Mouse (Mus musculus): ENCODE measurements around the gene Artn. TPM values are rescaled to one million over a fixed set of nuclear protein-coding genes. Genes with fewer than 3 reads are reported as not detected.

Artn gene
- total RNA-seq, 2 experiments from 2014 or later = 0.31 TPM

- DNase-seq = no peak
- intact Hi-C loops (cut with DNase I; ENCODE audit: low total_unique reads) = no loop called here
Measured at GRCm38 (mm10) chr4:117896031-117896430, 33.5 kb downstream of the Artn start.

GRCm38 (mm10) chr4:117895339-117895738, 34.2 kb downstream of the Artn start:
- no peak for DNase-seq
- intact Hi-C loops (cut with DNase I; ENCODE audit: low total_unique reads) = no loop called here

- intact Hi-C loops (cut with DNase I; ENCODE audit: low total_unique reads) = no loop called here
- no peak for DNase-seq
Measured at GRCm38 (mm10) chr4:117894601-117895000, 35.0 kb downstream of the Artn start.

- intact Hi-C loops (cut with DNase I; ENCODE audit: low total_unique reads) = no loop called here
- no peak for DNase-seq
Measured at GRCm38 (mm10) chr4:117893376-117893775, 36.2 kb downstream of the Artn start.

GRCm38 (mm10) chr4:117891738-117892161, 37.8 kb downstream of the Artn start, which contains the start of gene Dph2:
TSS of gene Dph2 (minus strand) at chr4:117892032.
- intact Hi-C loops (cut with DNase I; ENCODE audit: low total_unique reads) = no loop called here
- peak; percentile 73 for DNase-seq

- DNase-seq = no peak
- intact Hi-C loops (cut with DNase I; ENCODE audit: low total_unique reads) = no loop called here
Measured at GRCm38 (mm10) chr4:117890750-117891149, 38.8 kb downstream of the Artn start.

- intact Hi-C loops (cut with DNase I; ENCODE audit: low total_unique reads) = no loop called here
Measured at GRCm38 (mm10) chr4:117890031-117890430, 39.5 kb downstream of the Artn start.

GRCm38 (mm10) chr4:117889471-117889870, 40.1 kb downstream of the Artn start:
- intact Hi-C loops (cut with DNase I; ENCODE audit: low total_unique reads) = no loop called here
- DNase-seq = no peak

More at GRCm38 (mm10) chr4:117890031-117890430, 39.5 kb downstream of the Artn start:
- no peak for DNase-seq

- no peak for DNase-seq
- intact Hi-C loops (cut with DNase I; ENCODE audit: low total_unique reads) = no loop called here
Measured at GRCm38 (mm10) chr4:117887920-117888319, 41.6 kb downstream of the Artn start.

- intact Hi-C loops (cut with DNase I; ENCODE audit: low total_unique reads) = no loop called here
- DNase-seq = peak; percentile 94
Measured at GRCm38 (mm10) chr4:117887133-117887532, 42.4 kb downstream of the Artn start, which contains the start of gene Atp6v0b. TSS of gene Atp6v0b (minus strand) at chr4:117887333.

- intact Hi-C loops (cut with DNase I; ENCODE audit: low total_unique reads) = no loop called here
Measured at GRCm38 (mm10) chr4:117886644-117887043, 42.9 kb downstream of the Artn start.

GRCm38 (mm10) chr4:117885994-117886393, 43.6 kb downstream of the Artn start:
- intact Hi-C loops (cut with DNase I; ENCODE audit: low total_unique reads) = no loop called here
- no peak for DNase-seq

More at GRCm38 (mm10) chr4:117886644-117887043, 42.9 kb downstream of the Artn start:
- no peak for DNase-seq

- intact Hi-C loops (cut with DNase I; ENCODE audit: low total_unique reads) = no loop called here
Measured at GRCm38 (mm10) chr4:117885093-117885492, 44.5 kb downstream of the Artn start.

GRCm38 (mm10) chr4:117884146-117884545, 45.4 kb downstream of the Artn start:
- no peak for DNase-seq
- intact Hi-C loops (cut with DNase I; ENCODE audit: low total_unique reads) = no loop called here

More at GRCm38 (mm10) chr4:117885093-117885492, 44.5 kb downstream of the Artn start:
- DNase-seq = no peak

GRCm38 (mm10) chr4:117882701-117883691, 46.6 kb downstream of the Artn start, which contains the start of gene B4galt2:
TSS of gene B4galt2 (minus strand) at chr4:117883487.
- intact Hi-C loops (cut with DNase I; ENCODE audit: low total_unique reads) = no loop called here
- DNase-seq = peak; percentile 68

GRCm38 (mm10) chr4:117878703-117879102, 50.9 kb downstream of the Artn start:
- intact Hi-C loops (cut with DNase I; ENCODE audit: low total_unique reads) = no loop called here
- no peak for DNase-seq

GRCm38 (mm10) chr4:117878301-117878700, 51.3 kb downstream of the Artn start:
- intact Hi-C loops (cut with DNase I; ENCODE audit: low total_unique reads) = no loop called here

More at GRCm38 (mm10) chr4:117878301-117878700, 51.3 kb downstream of the Artn start:
- DNase-seq = no peak

All from gastrocnemius, postnatal 14 days (tissue).